Mouse (Mus musculus) layer of hippocampus, postnatal 14 days (tissue): ENCODE measurements around the gene Gbx2. TPM values are rescaled to one million over a fixed set of nuclear protein-coding genes. Genes with fewer than 3 reads are reported as not detected.

Experiments
- DNase-seq, 2 experiments: peaks; one replicate each; pipeline ENCODE4 v3.0.0; 2021 to 2022; ENCODE audit warnings: low spot score in 2 of 2, mixed read lengths in 1 of 2
- long read RNA-seq, 2 experiments: library from polyadenylated mRNA; stranded (forward); transcript quantifications; one replicate each; pipeline ENCODE4 v2.0.0; 2021
- total RNA-seq, 2 experiments: library from RNA; stranded (reverse); gene quantifications; 2 replicates each; pipeline ENCODE4 v1.2.3; 2021

Gene Gbx2
- under 1 TPM in 1 of 2 experiments, not detected in 1; 0.14 TPM for total RNA-seq
- long read RNA-seq, experiment 1, partial matches to known transcripts = 0 of 1 reads
- long read RNA-seq, experiment 1, other reads (novel, unspliced or antisense) = 0 of 1 reads
- long read RNA-seq, experiment 2 = 0 reads

DNA sequence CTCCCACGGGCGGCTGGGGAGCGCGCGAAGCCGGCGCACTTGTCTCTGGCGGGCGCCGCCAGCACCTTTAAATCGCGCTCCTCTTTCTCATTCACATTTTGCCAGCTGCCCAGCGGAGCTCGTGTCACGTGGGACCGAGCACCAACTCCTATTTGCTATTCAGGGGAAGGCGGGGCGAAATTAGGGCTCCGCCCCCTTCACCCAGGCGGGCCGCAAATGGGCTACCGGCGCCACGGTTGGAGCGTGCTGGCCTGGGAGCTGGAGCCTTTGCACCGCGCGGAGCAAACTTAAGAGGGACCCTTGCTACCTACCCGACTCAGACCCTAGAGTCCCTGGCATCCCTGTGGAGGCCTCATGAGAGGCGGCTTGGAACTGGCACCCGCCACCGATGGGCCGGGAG lies at the start of gene Gbx2:
Gene Gbx2 (minus strand): TSS at position 60 of the 400 bp plus-strand sequence.
- no peak for DNase-seq

DNA sequence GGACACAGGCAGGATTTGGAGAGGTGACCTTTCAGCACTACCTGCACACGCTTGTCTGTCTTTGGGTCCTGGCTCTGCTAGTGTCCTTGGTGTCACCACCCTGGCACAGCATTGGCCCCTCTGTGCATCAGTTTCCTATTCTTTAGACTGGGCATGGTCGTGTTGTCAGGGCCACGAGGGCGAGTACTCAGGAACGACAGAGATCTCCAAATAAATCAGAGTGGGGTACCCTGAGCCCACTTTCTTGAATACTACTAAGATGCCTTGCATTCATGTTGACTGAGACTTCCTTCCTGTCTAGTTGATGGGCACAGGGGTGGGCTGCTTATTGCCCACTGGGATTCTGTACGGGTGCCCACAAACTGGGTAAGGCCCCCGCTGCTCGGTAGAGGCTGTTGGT lies 46.3 kb upstream of the Gbx2 start:
- DNase-seq = no peak

DNA sequence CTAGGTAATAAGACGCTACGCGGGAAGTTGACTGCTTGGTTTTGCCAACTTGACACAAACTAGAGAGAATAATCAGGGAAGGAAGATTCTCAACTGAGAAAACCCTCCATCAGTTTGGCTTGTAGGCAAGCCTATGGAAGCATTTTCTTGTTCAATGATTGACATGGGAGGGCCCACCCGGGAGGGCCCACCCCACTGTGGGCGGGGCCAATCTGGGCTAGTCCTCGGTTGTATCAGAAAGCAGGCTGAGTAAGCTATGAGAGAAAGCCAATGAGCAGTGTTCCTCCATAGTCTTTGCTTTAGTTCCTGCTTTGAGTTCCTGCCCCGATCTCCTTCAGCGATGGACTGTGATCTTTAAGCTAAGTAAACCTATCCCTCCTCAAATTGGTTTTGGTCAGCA lies 45.4 kb upstream of the Gbx2 start:
- DNase-seq = no peak

DNA sequence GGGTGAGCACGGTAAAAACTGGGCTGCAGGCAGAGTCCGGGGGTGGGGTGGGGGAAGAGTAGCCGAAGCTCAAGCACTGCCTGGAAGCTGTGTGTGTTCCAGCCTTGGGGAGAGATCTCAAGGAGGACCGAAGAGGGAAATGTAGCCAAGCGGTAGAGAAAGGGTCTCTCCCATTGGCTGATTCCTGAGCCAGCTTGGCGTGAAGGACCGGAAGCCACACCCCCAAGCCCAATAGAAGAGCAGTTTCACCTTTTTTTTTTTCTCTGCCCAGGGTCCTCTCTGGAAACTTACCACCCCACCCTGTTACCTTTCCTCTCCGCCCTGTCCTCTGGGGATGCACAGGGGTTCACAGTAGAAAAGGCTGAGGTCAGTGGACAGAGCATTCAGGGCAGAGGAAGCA lies 43.6 kb upstream of the Gbx2 start:
- DNase-seq = no peak

DNA sequence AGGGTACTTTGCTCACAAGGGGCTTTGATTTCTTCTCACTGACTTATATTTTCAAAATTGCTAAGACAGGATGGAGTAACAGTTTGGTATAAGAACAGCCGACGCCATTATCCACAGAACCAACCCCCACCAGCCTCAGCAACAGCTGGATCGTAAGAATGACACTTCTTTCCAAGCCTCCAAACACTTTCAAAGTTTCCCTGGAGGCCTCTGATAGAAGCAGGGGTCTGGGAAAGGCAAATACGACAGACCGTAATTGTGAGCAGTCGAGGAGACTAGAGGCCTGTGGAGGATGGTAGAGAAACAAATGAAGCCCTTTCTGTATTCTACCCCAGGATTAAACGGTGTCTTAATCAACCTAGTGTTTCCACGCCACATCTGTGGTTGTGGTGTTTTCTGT lies 40.9 kb upstream of the Gbx2 start:
- no peak for DNase-seq

DNA sequence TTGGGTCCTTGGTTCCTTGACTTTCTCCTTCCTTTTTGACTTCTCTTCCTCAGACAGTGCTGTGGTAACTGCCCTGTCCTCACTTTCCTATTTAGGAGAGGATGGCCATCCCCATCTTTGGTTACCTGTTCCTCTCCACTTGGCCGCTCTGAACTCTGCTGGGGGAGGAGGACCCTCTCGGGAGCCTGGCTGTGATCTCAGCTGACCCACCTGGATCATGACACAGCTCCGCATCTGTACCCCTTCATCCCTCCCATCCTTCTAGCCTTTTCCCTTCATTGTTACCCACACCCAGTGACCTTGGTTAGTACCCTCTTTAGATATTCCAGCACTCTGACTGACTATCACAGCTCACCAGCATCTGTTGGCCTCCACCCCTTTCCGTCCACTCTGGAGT lies 38.7 kb upstream of the Gbx2 start:
- DNase-seq = no peak

DNA sequence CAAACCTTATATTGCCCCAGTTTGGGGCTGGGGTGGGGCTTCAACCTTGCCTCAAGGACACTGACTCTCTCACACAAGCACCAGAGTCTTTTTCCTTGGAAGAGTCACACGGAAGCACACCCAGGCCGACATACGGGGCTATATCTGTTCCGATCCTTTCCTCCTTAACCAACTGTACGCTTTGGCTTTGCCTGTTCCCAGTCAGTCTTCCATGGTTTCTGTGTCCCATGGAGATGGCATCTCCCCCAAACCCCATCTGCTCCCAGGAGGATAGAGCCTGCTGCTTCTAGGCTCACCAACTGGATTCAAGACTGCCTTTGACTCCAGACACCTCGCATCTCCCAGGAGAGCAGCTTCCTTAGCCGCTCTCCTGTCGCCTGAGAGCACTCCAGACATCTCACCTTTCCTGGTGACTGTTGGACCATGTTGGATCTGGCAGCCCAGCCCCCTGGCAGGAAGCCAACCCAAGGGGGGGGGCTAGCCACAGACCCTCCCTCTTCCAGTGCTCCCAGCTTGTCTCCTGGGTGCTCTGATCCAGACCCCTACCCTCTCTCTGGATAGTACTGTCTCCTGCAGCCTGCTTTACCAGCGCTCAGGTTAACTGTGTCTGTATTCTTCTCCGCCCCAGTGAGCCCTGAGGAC lies 38.2 kb upstream of the Gbx2 start:
- peak in 1 of 2 experiments; percentile 28 for DNase-seq

DNA sequence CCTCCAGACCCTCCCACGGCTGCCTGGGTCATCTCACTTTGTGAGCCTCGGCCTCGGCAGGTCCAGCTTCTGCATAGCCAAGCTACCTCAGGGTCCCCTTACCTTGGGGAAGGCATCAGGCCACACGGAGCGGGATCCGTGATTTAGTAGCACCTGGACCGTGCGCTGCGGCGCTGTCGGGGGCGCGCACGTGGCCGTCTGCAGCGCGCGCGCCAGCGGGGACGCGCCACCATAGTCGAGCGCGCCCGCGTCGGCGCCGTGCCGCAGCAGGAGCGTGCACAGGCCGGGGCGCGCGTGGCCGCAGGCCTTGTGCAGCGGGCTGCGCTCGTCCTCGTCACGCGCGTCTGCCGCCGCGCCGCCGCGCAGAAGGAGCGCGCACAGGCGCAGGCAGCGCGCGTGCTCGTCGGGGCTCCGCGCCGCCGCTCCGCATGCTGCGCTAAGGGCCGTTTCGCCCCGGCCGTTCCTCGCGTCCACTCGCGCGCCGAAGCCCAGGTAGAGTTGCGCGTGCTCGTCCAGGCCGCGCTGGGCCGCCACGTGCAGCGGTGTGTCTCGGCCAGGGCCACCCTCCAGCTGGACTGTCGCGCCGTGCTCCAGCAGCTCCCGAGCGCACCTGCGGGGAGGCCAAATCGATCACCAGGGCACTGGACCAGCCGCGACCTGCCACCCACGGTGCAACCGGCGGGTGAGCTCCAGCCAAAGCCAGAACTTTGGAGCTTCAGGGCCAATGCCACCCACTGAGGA lies 37.3 kb upstream of the Gbx2 start:
- peak; percentile 35 to 48 for DNase-seq

DNA sequence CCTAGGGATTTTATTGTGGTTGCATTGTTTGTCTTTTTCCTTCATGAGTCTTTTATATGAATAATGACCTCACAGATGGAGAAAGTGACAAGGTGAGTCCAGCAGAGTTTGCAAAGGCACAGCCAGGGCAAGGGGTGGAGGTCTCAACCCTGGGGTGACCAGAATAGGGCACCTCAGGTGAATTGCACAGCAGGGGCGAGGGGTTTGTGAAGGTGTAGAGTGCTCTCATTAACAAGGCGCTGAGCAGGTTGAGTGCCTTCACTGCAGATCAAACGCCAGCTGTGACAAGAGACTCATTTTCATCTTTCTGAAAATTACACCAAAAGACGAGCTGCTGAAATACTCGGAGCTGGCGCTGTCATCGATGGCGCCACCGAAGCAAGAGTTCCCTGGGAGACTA lies 36.6 kb upstream of the Gbx2 start:
- DNase-seq = no peak

DNA sequence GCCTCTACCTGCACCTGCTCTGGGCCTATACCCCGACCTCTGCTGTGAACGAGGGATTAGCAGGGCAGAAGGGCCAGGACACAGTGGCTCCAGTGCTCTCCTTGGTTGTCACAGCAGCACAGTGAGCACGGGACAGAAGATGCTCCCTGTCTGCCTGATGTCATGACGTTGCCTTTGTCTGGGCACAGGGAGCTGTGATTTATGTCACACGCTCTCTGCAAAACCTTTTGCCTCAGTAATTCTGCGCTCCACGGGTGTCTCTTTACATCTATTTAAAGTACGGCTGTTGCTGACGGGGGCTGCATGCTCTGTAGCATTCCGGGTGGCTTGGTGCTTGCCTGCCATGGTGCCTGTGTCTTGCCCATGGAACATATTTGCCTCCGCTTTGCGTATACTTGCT lies 33.4 kb upstream of the Gbx2 start:
- no peak for DNase-seq

DNA sequence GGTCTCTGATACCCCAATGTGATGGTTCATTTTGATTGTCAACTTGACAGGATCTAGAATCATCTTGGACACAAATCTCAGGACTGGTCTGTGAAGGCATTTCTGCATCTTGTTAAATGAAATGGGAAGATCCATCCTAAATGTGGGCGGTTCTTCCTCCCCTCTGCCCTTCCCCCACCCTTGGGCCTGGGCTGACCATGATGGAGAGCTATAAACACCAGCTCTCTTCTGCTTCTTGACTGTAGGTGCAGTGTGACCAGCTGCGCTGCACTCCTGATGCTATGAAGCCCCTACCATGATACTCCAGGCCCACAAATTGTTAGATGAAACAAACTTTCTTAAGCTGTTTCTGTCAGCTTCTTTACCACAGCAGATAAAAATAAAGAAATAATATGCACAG lies 32.3 kb upstream of the Gbx2 start:
- DNase-seq = no peak

DNA sequence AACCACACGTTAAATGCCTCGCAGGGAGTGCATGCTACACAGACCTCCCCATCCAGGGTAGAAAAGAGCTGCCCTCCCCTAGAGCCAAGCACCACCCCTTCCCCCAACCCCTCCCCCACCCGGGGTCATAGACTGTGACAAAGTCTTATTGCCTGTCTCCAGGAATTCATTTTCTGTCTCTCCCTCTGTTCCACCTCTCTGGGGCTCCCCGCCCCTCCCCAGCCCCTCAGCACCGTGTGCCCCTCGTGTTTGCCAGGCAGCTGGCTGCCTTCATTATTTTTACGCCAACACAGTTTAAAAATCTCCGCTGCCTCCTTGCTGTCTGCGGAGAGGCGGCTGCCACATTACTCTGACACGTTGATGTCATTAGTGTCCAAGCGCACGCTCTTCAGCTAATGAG lies 31.1 kb upstream of the Gbx2 start:
- no peak for DNase-seq

DNA sequence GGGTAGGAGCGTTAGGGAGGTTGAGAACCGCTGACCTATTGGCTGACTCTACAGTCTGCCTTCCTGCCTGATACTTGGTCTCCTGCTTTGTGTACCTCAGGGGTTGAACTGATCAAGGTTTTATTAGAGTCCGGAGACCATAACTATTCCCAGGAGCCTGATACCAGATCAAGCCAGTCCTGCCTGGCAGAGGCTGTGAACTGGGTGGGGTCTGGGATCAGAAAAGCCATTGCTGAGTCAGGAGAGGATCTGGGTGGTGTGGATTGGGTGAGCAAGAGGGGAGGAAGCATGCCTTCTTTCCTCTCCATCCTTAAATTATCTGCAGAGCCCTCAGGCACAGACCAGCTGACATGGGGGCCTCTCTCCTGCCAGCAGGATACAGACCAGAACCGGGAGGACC lies 28.4 kb upstream of the Gbx2 start:
- no peak for DNase-seq

DNA sequence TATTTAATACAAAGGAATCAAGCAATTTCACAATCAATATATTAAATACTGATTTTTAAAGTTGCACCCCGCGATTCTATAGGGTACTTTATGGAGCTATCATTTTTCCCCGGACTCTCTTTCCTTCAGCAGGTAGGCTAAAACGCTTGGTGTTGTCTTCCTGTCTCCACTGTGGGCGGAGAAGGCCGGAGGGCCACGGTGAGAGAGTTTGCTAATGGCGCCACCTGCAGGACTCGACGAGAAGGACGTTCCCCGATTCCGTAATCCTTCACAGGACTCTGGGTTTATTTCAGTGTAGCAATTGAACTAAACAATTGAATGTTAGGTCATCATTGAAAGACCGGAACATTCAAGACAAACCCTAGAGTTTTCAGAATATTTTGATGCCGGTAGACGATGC lies 12.2 kb upstream of the Gbx2 start:
- peak; percentile 63 to 71 for DNase-seq

DNA sequence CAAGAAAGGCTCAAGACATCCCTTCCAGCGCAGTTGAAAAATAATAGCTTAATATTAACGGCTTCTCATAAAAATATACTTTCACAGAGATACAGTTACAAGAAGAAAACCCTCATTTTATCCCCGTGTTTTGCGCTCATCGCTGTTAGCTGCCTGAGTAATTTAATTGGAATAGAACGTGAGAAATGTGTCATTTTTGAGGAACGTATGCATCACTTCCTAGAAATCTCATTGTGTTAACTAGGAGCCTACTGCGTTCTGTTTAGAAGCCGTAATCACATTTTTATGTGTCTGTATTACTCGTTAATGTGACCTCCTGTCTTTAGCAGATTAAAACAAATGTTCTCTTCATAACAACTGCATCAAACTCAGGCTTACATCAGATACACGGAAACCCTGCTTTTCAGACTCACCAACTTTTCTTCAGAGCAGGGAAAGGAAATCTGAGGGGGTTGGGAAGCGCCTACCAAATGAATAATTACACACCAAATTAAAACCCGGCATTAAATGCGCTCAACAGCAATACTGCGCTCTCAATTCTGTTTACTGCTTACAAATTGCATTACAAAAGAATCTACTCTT lies 11.5 kb upstream of the Gbx2 start:
- DNase-seq = no peak

DNA sequence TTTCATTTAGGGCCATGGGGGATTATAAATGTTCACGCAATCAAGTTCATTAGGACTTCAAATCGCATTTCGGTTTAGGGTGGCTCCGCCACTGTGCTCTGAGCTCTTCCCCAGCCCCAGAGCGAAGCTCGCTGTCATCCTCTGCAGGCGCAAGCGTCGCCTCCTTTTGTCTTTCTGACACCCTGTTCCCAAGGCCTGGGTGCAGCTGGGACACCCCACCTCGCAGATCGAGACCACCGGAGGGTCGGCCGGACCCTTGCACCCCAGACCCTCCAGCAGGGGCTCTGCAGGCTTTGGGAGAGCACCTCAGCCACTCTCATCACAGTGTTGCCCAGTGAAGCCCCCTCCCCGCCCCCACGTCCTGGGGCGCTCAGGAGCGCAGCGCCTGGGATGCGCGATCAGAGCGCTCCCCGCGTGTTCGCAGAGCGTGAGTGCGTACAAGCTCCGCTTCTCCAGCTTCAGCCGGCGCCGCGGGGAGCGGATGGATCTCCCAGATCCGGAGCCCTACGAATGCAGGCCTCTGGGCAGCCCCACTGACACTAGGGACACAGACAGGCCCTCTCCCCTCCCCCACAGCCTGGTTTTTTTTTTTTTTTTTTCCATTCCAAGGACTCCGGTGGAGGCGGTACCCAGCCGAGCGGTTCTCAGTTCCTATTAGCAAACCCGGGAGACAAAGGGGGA lies 10.9 kb upstream of the Gbx2 start:
- no peak for DNase-seq

DNA sequence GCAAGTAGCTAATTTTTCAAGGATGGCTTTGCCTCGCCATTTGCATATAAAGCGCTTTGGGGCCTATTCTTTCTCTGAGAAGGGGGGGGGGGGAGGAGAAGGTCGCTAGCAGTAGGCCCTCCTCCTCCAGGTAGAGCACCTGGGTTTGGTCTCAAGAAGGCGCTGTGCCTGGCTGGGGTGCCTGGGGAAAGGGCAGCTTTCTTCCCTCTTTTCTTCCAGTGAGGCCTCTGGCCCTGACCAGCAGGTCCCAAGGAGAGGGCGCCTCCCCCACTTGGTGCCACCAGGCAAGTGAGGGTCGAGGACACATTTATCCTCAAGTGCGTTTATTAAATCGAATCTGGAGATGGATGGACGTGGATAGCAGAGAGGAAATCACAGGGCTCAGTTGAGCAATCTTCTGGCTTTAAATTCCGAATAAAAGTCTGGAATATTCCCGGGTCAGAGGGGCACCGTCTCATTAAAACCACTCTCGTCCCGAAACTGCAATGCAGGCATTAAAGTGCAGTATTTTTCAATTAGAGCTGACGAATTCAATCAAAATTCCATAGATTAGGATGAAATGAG lies 10.1 kb upstream of the Gbx2 start:
- no peak for DNase-seq

DNA sequence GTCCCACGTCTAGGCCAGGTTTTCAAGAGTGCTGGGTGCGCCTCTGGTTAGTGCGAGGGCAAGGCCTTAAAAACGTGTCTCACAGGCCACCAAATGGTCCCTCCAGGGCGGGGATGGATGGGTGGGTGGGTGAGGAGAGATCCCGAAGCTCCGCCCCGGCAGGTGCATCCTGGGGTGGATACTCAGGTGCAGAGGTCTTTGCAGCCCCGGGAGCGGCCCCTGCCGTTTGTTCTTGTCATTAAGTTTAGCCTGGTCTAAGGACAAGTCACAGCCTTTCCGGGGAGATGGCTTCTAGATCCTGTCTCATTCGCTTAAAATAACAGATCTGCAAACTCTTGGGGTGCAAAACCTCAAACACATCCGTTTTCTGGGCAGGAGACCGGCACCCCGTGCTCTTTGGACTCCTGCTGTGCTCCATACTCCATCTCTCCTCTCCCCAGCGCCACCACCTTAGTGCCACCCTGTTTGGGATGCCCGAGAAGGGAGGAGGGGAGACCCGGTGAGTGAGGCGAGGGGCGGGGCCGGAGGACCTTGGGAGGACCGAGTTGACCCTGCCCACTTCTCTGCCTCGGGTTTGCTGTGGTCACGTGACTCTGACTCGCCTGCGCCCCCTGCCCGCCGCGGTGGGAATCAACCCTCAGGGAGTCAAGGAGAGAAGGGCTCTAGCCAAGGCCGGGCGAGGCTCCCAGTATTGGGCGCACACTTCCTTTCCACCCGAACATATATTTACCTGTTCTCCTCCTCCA lies 9.2 kb upstream of the Gbx2 start:
- peak in 1 of 2 experiments; percentile 52 for DNase-seq

DNA sequence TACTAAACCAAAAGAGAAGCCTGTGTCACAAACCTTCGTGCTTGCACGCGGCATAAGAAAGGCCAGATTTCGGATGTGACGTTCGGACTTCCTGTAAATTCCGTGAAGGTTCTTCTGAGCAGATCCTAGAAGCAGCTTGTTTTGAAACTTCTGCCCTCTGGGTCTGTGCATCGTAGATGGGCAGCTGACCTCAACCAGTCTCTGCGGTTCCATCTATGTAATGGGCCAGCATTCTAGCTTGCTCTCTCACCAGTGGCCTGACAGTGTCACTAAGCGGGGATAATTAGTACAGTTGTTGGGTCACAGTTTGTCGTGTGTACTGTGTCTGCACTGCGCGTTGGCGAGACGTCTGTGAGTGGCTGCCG lies 8.6 kb upstream of the Gbx2 start:
- DNase-seq = no peak

DNA sequence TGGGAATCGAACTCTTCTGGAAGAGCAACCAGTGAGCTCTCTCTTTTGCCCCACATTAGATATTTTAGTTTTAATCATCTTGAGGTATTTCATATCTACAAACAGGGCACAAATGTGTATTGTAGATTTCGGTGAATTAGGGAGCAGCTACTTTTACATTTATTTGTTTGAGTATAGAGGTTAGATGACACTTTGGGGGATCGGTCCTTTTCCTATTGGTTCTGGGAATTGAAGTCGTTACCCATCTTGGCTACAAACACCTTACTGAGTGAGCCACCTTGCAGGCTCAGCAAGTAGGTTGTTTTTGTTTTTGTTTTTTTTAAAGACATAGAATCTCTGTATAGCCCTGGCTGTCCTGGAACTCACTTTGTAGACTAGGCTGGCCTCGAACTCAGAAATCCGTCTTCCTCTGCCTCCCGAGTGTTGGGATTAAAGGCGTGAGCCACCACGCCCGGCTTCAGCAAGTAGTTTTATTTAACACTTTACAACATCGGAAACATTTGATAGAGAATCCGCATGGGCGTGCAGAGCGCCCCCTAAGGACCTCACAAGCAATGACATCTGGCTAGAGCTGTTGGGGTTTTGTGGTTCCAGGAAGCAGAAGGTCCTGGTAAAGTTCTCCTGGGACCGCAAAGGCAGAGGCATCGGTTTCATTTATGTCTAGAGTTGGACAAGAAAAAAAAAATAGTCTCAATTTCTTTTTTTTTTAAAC lies 8.1 kb upstream of the Gbx2 start:
- DNase-seq = no peak
